Mouse (Mus musculus) bone marrow macrophage, adult 2 months (primary cell): Measurements from ENCODE around the gene Brinp2.

Experiments used
- CTCF ChIP-seq: IDR thresholded peaks from 2 replicates; pipeline ENCODE4 v1.5.1; 2012; ENCODE audit warnings: low read depth, mild to moderate bottlenecking, low read length, moderate library complexity
- POLR2A ChIP-seq: IDR thresholded peaks from 2 replicates; pipeline ENCODE4 v1.6.1; 2012; ENCODE audit warnings: mild to moderate bottlenecking, low read depth, low read length, borderline replicate concordance

GRCm38 (mm10) chr1:158227239-158227638 lies 128.9 kb downstream of the Brinp2 start:
- TF ChIP-seq CTCF: no peak
- TF ChIP-seq POLR2A: no peak
